Mouse (Mus musculus): ENCODE results near the gene Eif4g1.
A peak's percentile ranks its signal among the peaks of the same experiment; 100 is the strongest.
"Not testable (repeated sequence)": the region's sequence is repeated elsewhere in the genome, so short reads cannot be mapped to it uniquely, and the experiment has no call there.

Gene Eif4g1

DNA sequence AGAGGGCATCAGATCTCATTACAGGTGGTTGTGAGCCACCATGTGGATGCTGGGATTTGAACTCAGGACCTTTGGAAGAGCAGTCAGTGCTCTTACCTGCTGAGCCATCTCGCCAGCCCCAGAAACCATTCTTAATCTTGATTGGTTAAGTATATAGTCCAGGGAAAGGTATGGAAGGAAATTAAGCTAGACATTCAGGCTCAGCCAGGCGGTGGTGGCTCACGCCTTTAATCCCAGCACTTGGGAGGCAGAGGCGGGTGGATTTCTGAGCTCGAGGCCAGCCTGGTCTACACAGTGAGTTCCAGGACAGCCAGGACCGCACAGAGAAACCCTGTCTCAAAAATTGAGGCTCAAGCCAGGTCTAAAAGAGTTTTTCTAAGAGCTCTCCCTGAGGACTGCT is at the start of gene Eif4g1:
Gene Eif4g1 (plus strand): TSS at position 301 of the 400 bp plus-strand sequence.
- not testable (repeated sequence) for DNase-seq (ENCODE audit: low spot score)

DNA sequence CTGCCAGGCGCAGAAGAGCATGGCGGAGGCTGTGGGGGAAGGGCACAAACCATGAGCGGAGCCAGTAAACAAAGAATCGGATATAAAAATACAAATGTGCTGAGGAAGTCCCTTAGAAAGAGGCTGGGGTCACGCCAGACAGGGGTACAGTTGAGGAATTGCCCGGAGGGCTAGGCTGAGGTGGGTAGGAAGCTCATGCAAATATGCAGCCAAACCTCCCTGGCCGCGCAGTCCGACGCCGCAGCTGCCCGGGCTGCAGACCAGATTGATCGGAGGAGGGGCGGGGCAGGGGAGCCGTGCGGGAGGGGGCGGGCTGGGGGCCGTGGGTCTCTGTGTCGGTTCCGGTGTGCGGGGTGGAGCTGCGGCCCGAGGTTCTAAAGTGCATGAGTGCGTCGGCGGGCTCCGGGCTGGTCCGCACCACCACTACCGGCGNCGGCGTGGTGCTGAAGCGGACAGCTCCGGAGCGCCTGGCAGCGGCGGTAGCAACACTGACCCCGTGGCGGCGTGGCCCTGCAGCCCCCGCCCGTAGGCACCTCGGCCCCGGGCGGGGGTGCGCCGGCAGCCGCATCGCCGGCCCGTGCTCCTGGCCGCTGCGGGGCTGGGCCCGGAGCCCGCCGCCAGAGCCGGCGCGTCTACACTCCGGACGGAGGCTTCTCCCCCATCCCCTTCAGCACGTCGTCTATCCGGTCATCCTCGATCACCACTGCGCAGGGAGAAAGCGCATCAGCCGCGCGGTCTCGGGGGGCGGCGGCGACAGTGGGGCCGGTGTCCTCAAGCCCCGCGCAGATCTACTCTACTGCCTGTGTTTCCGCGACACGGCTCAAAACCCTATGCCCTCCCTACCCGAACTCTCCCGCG is 48.3 kb upstream of the Eif4g1 start:
- peak; percentile 26 for DNase-seq (ENCODE audit: low spot score)

DNA sequence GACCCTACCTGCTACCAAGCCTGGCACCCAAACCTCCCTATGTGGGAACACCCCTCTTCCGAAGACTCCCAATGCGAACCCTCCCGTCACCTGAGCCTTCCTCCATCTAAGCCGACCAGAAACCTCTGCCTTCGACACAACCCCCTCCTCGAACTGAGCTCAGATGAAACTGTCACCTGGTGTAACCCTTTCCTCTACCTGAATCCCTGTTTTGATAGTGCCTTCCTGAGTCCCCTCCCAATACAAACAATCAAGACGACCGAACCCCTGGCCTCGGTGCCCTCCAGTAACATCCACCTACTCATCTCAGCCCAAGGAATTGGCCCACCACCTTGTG is 47.7 kb upstream of the Eif4g1 start:
- peak; percentile 15 for DNase-seq (ENCODE audit: low spot score)

DNA sequence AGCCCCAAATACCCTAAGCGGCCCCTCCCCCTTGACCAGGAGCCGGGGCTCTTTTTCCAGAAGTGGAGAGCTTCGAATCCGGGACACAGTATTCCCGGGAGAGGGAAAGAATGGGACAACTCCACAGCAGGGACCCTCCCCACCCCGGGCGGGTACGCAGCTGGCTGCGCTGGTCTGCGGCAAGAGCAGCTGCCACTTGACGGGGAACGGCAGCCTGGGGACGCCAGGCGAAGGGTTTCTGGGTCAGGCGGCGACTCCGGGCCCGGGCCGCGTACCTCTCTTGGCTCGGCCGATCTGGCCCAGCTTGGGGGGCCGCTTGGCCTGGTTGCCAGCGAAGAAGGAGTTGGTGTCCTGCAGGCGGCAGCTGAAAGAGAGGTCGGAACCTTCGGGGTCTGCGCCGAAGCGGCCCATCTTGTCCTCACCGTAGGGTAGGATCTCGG is 47.3 kb upstream of the Eif4g1 start:
- peak; percentile 42 for DNase-seq (ENCODE audit: low spot score)

DNA sequence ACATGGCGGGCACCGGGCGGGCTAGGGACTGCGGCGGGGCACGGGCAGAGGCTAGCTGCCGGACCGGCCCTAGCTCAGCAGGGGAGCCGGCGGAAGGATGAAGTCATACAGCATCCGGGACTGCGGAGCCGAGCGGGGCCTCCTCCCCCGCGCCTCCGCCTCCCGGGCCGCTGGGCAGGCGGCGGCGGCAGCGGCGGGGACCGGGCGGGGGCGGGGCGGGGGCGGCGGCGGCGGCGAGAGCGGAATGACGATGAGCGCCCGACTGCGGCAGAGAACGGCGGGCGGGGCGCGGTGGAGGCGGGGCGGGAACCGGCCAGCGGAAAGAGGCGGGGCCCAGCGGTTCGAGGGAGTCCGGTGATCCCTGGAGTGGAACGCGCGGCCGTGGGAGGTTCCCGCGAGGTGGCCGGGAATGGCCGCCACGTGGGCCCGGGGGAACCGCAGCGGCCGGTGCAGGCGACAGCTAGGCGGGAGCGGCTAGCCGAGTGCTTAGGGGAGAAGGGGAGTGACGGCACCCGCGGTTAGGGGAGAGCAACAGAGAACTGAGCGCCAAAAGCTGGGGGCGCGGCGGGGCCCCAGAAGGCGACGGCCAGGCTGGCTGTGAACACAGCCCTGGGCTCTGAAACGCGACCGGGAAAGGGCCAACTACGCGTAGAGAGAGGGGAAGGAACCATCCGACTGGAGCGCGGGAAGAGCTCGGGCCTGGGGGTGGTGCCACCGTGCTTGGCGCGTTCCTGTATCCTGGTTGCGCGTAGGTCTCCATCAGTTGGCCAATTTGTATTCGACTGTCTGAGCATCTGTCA is 46.7 kb upstream of the Eif4g1 start, which contains the start of gene Camk2n2:
Gene Camk2n2 (minus strand): TSS at position 97 of the 800 bp plus-strand sequence.
- peak; percentile 72 for DNase-seq (ENCODE audit: low spot score)

DNA sequence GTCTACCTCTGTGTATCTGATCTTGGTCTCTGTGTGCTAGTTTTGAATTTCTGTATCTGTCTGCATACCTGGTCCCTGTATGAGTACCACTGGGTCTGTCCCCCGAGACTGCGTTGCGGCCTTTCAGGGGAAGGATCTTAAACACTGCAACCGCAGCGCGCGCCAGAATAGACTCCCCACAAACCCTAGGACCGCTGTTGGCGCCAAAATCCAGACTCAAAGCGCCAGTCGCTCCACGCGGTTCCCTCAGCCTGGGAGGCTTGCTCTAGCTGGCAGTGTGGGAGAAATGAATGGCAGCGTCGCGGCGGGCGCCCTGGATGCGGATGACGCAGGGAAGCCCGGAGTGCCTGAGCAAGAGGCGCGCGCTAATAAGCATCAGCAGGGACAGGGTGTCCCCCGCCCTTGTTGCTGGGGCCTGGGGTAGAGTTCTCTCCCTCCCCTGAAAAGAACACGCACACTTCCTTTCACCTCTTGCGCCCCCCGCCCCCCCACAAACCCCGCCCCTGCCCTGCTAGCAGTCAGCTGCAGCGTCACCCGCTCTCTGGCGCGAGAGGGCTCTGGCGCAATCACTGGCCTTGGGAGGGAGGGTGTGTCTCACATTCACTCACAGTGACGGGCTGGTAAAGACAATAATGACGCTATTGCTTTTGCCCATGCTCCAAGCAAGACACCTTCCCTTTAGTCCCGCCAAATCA is 46.0 kb upstream of the Eif4g1 start:
- DNase-seq (ENCODE audit: low spot score), result peak; percentile 87

DNA sequence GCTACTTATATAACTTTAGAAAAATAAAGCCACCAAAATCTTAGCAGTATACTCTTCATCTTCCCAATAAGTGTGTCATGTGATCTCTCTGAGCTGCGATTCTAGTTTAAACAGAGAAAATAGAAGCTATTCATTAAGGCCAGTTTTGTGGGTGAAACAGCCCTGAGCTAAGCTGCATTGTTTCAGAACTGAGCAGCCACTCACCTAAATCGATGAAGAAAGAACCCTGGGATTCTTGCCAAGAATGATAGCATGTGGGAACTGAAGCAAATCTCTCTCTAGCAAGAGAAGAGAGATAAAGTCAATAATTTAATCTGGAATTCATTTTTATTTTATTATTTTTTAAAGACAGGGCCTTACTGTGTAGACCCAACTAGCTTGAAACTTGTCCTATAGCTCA is 44.9 kb upstream of the Eif4g1 start:
- DNase-seq (ENCODE audit: low spot score), result peak; percentile 27

DNA sequence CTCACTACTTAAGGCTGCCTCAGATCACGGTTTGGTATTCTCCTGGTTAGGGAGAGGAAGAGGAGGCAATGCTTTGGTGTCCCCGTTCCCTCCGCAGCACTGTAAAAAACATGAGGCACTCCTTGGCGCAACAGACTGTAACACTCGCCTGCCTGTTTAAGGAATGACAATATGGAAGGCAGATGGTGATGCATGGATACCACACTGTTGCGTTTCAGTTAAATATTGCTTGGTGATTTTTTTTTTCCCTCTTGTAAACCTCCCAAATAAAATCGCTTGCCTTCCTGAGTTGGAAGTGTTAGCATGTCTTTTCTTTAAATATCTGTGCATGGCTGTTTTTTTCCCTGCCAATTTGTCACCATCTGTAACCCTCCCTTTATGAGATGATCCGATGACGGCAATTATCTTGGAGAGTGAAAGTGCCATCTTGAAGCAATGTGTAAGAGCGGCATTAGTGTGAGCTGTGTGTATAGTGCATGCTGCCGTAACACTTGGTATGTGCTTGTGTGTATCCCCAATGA is 39.2 kb upstream of the Eif4g1 start:
- DNase-seq (ENCODE audit: low spot score), result peak; percentile 26

DNA sequence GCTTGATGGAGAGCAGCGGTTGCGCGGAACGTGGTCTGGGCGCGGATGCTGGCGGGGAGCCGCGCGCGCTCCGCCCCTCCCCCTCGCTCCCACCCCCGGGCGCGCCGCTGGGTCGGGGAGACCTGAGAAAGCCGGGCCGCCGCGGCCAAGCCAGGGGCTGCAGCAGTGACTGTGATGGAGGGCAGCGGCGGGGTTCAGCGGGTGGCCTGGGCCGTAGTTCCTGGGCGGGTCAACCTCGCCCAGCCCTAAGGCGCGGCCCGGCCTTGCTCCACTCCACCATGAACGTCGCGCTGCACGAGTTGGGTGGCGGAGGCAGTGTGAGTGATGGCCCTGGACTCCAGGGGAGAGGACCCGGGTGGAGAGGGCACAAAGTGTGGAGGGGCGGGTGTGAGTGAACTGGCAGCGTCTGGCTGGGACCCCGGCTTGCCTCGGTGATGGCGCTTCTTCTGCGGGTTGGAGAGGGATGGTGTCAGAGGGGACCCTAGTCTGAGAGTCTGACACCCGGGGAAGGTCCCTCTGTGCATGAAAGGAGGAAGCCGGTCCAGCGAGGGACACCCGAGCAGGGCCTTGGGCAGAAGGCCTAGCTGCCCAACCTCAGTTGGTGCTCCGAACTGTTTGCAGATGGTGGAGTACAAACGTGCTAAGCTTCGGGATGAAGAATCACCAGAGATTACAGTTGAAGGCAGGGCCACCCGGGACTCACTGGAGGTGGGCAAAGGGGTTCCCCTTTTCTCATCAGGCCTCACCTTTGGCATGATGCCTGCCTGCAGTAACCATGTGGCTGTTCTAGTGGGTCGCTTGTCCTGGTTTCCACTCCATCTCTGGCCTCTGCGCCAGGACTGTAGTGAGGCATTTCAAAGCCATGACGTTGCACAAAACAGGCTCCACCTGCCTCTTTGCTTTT is 38.1 kb upstream of the Eif4g1 start, which contains the start of gene Ece2:
Gene Ece2 (plus strand): TSS at position 98 of the 904 bp plus-strand sequence.
- DNase-seq (ENCODE audit: low spot score), result peak; percentile 55

DNA sequence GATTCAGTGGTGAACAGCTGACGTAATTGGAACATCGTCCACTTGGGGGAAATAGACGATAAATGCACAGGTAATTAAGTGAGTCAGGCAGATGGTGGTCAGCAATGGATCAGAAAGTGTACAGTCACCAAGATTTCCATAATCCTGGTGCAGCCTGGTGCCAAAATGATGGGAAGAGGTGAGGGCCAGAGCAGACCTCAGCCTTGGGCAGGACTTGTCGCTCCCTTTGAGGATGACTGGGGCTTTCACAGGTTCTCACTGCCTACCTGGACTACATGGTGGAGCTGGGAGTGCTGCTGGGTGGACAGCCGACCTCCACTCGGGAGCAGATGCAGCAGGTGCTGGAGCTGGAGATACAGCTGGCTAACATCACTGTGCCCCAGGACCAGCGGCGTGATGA is 30.7 kb upstream of the Eif4g1 start:
- DNase-seq (ENCODE audit: low spot score), result no peak

DNA sequence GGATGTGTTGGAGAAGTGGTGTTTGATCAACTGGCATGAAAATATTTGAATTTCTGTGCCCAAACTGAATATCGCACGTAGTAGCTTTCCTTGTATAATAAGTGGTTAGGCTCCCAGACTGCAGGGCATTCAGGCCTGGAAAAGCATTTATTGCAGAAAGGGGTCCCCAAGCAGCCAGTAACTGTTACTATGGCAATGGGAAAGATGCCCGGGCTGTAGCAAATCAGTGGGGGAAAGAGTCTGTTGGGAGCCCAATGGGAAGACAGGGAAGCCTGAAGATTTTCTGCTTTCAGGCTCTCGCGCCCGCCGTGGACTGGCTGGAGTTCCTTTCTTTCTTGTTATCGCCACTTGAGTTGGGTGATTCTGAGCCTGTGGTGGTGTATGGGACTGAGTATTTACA is 29.7 kb upstream of the Eif4g1 start:
- no peak for DNase-seq (ENCODE audit: low spot score)

DNA sequence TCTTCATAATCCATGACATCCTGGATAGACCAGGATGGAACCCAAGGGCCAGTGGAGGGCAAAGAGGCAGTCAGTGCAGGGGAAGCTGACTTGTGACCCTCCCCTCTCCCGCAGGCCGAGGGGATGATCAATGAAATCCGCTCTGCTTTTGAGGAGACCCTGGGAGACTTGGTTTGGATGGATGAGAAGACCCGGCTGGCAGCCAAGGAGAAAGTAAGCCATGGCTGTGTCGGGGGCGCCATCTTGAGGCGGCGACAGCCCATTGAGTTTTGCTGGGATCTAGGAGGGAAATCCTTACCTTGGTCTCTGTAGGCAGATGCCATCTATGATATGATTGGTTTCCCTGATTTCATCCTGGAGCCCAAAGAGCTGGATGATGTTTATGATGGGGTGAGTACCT is 26.0 kb upstream of the Eif4g1 start:
- peak; percentile 57 for DNase-seq (ENCODE audit: low spot score)

DNA sequence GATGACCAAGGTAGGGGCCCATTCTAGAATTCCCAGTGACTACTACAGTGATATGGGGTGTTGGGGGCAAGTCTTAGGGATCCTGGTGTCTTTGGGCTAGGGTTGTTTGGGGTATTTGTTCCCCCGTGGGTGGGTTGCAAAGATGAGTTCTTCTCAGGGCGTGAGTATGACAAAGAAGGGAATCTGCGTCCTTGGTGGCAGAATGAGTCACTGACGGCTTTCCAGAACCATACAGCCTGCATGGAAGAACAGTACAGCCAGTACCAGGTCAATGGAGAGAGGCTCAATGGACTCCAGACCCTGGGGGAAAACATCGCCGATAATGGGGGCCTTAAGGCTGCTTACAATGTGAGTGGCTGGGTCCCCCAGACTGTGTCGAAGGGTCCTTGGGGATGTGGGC is 24.2 kb upstream of the Eif4g1 start:
- DNase-seq (ENCODE audit: low spot score), result no peak

DNA sequence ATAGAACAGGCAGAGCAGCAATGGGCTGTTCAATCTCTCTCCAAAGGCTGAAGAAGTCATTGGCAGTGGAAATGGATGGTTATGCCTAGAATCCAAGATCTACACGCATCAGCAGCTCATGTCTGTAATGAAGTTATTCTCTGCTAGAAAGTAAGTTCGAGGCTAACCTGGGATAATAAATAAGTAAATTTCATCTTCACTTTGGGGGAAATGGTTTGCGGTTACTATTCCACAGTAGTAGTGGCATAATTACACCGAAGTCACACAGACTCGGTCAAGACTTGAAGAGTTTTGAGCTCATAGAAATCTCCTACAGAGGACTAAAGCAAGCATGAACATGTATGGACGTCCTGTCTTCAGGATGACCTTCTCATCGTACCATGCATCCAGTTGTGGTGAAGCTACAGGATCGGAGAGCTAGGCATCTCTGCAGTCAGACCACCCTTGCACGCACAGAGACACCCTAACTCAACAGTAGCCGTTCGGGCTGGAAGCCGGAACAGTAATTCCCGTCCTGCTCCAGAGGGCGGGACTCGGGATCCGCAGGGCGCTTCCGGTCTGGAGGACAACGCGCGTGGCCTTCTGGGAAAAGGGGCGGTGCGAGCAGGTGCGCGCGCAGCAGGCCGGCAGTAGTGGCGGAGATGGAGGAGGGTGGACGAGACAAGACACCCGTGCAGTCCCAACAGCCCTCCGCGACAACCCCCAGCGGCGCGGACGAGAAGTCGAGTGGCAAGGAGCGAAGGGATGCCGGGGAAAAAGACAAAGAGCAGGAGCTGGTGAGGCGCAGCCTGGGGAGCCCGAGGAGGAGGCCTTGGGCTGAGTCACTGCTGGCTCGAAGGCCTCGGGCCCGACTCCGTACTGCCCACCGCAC is 16.8 kb upstream of the Eif4g1 start, which contains the start of gene Psmd2:
Gene Psmd2 (plus strand): TSS at position 577 of the 871 bp plus-strand sequence.
- peak; percentile 94 for DNase-seq (ENCODE audit: low spot score)

DNA sequence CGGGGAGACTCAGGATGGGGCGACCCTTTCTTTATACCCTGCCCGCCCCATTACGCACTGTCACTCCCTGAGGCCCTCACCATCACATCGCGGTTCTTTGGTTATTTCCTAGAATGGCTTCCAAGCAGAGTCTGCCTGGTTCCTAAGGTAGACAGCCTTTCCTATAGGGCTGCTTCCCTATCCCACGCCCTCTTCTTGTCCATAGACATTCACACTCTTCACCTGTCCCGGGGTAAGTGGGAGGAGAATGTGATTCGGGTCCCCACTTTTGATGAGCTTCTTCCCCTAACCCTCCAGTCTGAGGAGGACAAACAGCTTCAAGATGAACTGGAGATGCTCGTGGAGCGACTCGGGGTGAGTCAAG is 16.2 kb upstream of the Eif4g1 start:
- DNase-seq (ENCODE audit: low spot score), result no peak

DNA sequence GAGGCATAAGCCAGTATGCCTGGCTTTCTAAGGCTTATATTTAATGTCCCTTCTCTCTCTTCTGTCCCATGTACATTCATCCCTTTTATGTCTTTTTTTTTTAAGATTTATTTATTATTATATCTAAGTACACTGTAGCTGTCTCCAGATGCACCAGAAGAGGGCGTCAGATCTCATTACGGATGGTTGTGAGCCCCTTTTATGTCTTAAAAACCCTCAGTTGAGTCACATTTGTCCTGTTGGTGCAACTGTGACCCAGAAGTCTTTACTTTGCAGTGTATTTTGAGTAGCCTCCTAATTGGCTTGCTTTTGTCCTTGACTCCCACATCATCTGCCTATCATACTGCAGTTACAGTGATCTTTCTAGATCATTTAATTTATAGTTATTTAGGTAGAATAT is 14.8 kb upstream of the Eif4g1 start:
- no peak for DNase-seq (ENCODE audit: low spot score)

DNA sequence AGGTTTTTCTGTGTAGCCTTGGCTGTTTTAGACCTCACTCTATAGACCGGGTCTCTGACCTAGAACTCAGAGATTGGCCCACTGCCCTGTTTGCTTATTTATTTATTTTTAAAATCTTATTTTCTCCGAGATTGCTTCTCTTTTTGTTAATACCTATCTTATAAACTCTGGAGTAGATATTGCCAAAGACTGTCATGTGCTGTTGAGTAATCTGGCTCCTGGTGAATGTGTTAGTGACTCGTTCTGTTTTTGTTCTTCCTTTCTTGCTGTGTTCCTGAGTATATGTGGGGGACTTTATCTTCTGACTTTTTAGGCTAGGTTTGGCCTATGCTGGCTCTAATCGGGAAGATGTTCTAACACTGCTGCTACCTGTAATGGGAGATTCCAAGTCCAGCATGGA is 10.5 kb upstream of the Eif4g1 start:
- DNase-seq (ENCODE audit: low spot score), result no peak

DNA sequence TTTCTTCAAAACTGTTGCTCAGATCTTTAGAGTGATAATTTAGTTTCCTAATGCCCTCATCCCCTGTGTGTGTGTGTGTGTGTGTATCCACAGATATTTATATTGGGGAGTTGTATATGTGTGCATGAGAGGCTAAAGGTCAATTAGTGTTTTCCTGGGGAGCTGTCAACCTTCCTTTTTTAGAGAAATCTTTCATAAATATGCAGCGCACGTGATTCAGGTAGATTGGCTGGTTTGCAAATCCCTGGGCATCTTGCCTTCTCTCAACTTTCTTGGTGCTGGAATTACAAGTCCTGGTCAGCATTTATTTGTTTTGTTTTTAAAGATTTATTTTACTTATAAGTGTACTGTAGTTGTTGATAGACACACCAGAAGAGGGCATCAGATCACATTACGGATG is 2.2 kb downstream of the Eif4g1 start:
- DNase-seq (ENCODE audit: low spot score), result no peak

DNA sequence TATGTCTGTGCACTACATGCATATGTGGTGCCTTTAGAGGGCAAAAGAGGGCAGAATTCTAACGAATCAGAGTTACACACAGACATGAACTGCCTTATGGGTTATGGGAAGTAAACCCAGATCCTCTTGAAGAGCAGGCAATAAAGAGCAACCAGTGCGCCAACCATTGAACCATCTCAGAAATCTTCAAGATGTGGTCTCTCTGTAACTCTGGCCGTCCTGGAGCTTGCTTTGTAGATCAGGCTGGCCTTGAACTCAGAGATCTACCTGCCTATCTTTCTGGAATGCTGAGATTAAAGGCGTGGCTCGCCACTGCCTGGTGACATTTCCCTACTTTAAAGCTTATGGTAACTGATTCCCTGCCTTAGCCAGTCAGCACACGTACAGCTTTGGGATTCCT is 3.8 kb downstream of the Eif4g1 start:
- peak; percentile 24 for DNase-seq (ENCODE audit: low spot score)

DNA sequence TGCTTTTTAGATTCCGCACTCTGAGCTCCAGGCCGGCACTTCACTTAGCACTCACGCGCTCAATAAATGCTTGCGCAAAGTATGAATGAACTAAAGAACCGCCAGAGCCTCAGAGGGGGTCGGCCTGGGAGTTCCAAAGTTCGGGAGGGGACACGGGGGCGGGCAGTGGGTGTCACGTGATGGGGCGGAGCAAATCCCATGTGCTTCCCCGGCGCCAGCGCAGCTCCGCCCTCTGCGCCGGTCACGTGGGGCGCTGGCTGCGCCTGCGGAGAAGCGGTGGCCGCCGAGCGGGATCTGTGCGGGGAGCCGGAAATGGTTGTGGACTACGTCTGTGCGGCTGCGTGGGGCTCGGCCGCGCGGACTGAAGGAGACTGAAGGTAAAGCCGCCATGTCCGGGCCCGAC is 4.4 kb downstream of the Eif4g1 start:
- DNase-seq (ENCODE audit: low spot score), result peak; percentile 91

Measured in MN1 (cell line).